Mouse (Mus musculus) frontal cortex, postnatal 14 days (tissue): ENCODE results near the gene Aadac.

Experiments
- DNase-seq, 2 experiments: peaks; one replicate each; pipeline ENCODE4 v3.0.0; 2022; ENCODE audit warnings: low spot score in 2 of 2

The Aadac gene

GRCm38 (mm10) chr3:60025417-60025816 lies at the start of gene Aadac:
Aadac (plus strand) TSS chr3:60025717.
- DNase-seq: no peak

- DNase-seq: no peak
These were observed 21.9 kb upstream of the Aadac start for GRCm38 (mm10) chr3:60003622-60004021.

GRCm38 (mm10) chr3:60006443-60006842 lies 19.1 kb upstream of the Aadac start, which contains the start of gene Aadacl2:
Aadacl2 (plus strand) TSS chr3:60006743.
- no peak for DNase-seq

GRCm38 (mm10) chr3:60031511-60031910 lies 6.0 kb downstream of the Aadac start:
- no peak for DNase-seq

GRCm38 (mm10) chr3:60046221-60046913 lies 20.9 kb downstream of the Aadac start:
- no peak for DNase-seq

GRCm38 (mm10) chr3:60053231-60053927 lies 27.9 kb downstream of the Aadac start:
- DNase-seq: no peak

- no peak for DNase-seq
These were observed 28.4 kb downstream of the Aadac start for GRCm38 (mm10) chr3:60053931-60054330.

GRCm38 (mm10) chr3:60056451-60056850 lies 30.9 kb downstream of the Aadac start:
- no peak for DNase-seq

GRCm38 (mm10) chr3:60057070-60057808 lies 31.7 kb downstream of the Aadac start:
- DNase-seq: no peak

- DNase-seq: no peak
These were observed 32.2 kb downstream of the Aadac start for GRCm38 (mm10) chr3:60057809-60058082.

GRCm38 (mm10) chr3:60078883-60079415 lies 53.4 kb downstream of the Aadac start:
- DNase-seq: no peak

GRCm38 (mm10) chr3:60080572-60080971 lies 55.1 kb downstream of the Aadac start:
- peak in 1 of 2 experiments; percentile 4 for DNase-seq

- peak in 1 of 2 experiments; percentile 3 for DNase-seq
These were observed 56.1 kb downstream of the Aadac start, which contains the start of gene Sucnr1 for GRCm38 (mm10) chr3:60081648-60082047. Sucnr1 (plus strand) TSS chr3:60081869.

GRCm38 (mm10) chr3:60082746-60083145 lies 57.2 kb downstream of the Aadac start:
- DNase-seq: no peak

GRCm38 (mm10) chr3:60085729-60086128 lies 60.2 kb downstream of the Aadac start:
- no peak for DNase-seq
